Mouse (Mus musculus) neural tube, embryonic 12.5 days (tissue): ENCODE results near the gene Ehd2. TPM values are rescaled to one million over a fixed set of nuclear protein-coding genes. Genes with fewer than 3 reads are reported as not detected.

ENCODE experiments used
- ATAC-seq: fragments of 200-750 bp; cut with Nextera tagmentation; 2 replicates; pipeline ENCODE4 v1.8.0; 2017; ENCODE audit warnings: low read depth, mild to moderate bottlenecking, moderate TSS enrichment, moderate library complexity; ENCODE audit not compliant: low FRiP score
- H3K27ac ChIP-seq: fragments of 300-500 bp; sonication (generic); 2 replicates; pipeline ENCODE4 v1.5.1; 2016
- H3K27me3 ChIP-seq: fragments of 300-500 bp; sonication (generic); replicated peaks from 2 replicates; pipeline ENCODE4 v1.6.1; 2016; ENCODE audit warnings: mild to moderate bottlenecking
- H3K36me3 ChIP-seq: fragments of 300-500 bp; sonication (generic); 2 replicates; pipeline ENCODE4 v1.6.1; 2016; ENCODE audit warnings: mild to moderate bottlenecking
- H3K4me1 ChIP-seq: fragments of 300-500 bp; sonication (generic); 2 replicates; pipeline ENCODE4 v1.6.1; 2016
- H3K4me2 ChIP-seq: fragments of 300-500 bp; sonication (generic); replicated peaks from 2 replicates; pipeline ENCODE4 v1.6.1; 2016; ENCODE audit warnings: mild to moderate bottlenecking
- H3K4me3 ChIP-seq: fragments of 300-500 bp; sonication (generic); 2 replicates; pipeline ENCODE4 v1.5.1; 2016
- H3K9ac ChIP-seq: fragments of 300-500 bp; sonication (generic); 2 replicates; pipeline ENCODE4 v1.6.1; 2016; ENCODE audit warnings: mild to moderate bottlenecking
- H3K9me3 ChIP-seq: fragments of 300-500 bp; sonication (generic); 2 replicates; pipeline ENCODE4 v1.6.1; 2016; ENCODE audit warnings: mild to moderate bottlenecking
- WGBS: fragments of 180-500 bp; shearing (Covaris S2); methylation state at CpG from one replicate; pipeline ENCODE4 v1.1.7; 2016; 5-methylcytosine and 5-hydroxymethylcytosine counted together
- polyA plus RNA-seq: library from polyadenylated mRNA; unstranded; fragments of >200 nt; fragmentation: Nextera tagmentation; extraction: Ambion mirVana; gene quantifications from 2 replicates; pipeline ENCODE4 v1.2.1, GENCODE M21; 2016

Ehd2 gene
- polyA plus RNA-seq, 1 experiment from 2014 or later: 9.2 TPM

DNA sequence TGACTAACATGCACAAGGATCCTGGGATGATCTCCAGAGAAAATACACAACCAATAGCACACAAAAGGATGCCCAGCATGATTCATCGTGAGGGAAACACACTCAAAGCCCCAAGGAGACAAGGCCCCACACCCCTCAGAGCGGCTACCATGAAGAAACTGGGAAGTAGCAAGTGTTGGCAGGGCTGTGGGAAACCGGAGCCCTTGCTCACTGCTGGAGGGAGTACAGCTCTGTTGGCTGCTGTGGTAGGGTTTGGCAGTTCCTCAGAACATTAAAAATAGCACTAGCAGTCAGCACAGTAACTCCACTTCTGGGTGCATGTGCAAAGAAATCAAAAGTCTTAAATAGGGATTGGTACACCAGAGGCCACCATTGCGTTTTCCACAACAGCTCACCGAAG lies 34.8 kb upstream of the Ehd2 start:
- 0 out of 2 replicates have a peak, but pooled peaks cover 11% of the 10 kb centered on the region for H3K4me1 ChIP-seq
- H3K4me2 ChIP-seq: no peak overlapping the region
- H3K9me3 ChIP-seq: no peaks in the 10 kb centered on the region
- peaks cover 18% of the 10 kb centered on the region for H3K36me3 ChIP-seq
- WGBS: 95% methylated on average over 5 of the region's 5 CpGs
- H3K27ac ChIP-seq: no peak overlapping the region
- no peak overlapping the region for H3K9ac ChIP-seq
- H3K4me3 ChIP-seq: no peak overlapping the region
- no peak for ATAC-seq
- no peaks in the 10 kb centered on the region for H3K27me3 ChIP-seq

DNA sequence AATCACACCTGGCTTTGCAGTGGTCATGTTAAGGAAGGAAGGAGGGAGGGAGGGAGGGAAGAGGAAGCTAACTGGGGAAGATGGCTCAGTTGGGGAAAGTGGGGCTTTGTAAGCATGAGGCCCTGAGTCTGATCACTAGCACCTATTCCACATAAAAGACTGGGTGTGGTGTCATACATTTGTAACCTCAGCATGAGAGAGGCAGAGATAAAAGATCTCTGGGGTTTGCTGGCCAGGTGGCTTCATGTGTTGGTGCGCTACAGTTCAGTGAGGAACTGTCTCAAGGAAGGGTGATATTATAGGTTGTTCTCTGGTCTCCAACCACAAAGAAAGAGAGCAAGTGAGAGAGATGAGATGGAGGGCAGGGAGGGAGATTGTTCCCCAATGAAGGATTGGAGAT lies 34.3 kb upstream of the Ehd2 start:
- Histone ChIP-seq H3K4me1 (0 out of 2 replicates have a peak, but pooled peaks cover 11% of the 10 kb centered on the region), H3K27ac (no peak overlapping the region), H3K36me3 (peaks cover 23% of the 10 kb centered on the region), H3K9ac (no peak overlapping the region), H3K4me3 (no peak overlapping the region), H3K9me3 (no peaks in the 10 kb centered on the region), H3K27me3 (no peaks in the 10 kb centered on the region), H3K4me2 (no peak overlapping the region)
- no peak for ATAC-seq
- WGBS: 97% methylated on average over 1 of the region's 1 CpGs

DNA sequence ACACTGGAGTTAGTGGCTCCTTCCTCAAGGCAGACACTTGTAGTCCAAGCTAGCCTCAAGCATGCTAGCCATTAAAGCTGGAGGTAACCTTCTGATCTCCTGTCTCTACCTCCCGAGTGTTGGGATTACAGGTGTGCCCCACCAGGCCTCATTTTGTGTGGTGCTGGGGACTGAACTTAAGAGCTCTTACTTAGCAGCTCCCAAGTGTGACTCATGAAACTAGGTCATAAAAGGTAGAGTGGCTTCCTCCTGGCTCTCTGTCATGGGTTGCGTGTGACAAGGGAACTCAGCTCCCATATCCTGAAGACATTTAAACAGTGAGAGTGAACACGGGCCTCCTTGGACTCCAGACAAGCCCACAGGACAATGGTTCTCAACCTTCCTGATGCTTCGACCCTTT lies 26.4 kb upstream of the Ehd2 start:
- H3K4me1 ChIP-seq: no peaks in the 10 kb centered on the region
- no peak for ATAC-seq
- peaks cover 85% of the 10 kb centered on the region for H3K36me3 ChIP-seq
- no peak overlapping the region for H3K27ac ChIP-seq
- no peak overlapping the region for H3K9ac ChIP-seq
- H3K4me3 ChIP-seq: no peak overlapping the region
- WGBS: 94% methylated on average over 4 of the region's 4 CpGs
- H3K9me3 ChIP-seq: no peaks in the 10 kb centered on the region
- no peak overlapping the region for H3K4me2 ChIP-seq
- H3K27me3 ChIP-seq: no peaks in the 10 kb centered on the region

- no peak for ATAC-seq
- Histone ChIP-seq H3K27ac (no peak overlapping the region), H3K9ac (no peak overlapping the region), H3K9me3 (no peaks in the 10 kb centered on the region), H3K36me3 (peaks cover 89% of the 10 kb centered on the region), H3K4me1 (no peaks in the 10 kb centered on the region), H3K27me3 (no peaks in the 10 kb centered on the region), H3K4me3 (no peak overlapping the region), H3K4me2 (no peak overlapping the region)
- 87% methylated on average over 3 of the region's 3 CpGs for WGBS
Observed at GRCm38 (mm10) chr7:15993152-15993551, 25.8 kb upstream of the Ehd2 start.

- H3K27me3 ChIP-seq: no peaks in the 10 kb centered on the region
- 95% methylated on average over 3 of the region's 3 CpGs for WGBS
- no peak for ATAC-seq
- no peak overlapping the region for H3K4me3 ChIP-seq
- H3K36me3 ChIP-seq: peaks cover 89% of the 10 kb centered on the region
- no peak overlapping the region for H3K4me2 ChIP-seq
- H3K9me3 ChIP-seq: no peaks in the 10 kb centered on the region
- no peak overlapping the region for H3K9ac ChIP-seq
- H3K4me1 ChIP-seq: no peaks in the 10 kb centered on the region
- H3K27ac ChIP-seq: no peak overlapping the region
Observed at GRCm38 (mm10) chr7:15991764-15992163, 24.4 kb upstream of the Ehd2 start.

DNA sequence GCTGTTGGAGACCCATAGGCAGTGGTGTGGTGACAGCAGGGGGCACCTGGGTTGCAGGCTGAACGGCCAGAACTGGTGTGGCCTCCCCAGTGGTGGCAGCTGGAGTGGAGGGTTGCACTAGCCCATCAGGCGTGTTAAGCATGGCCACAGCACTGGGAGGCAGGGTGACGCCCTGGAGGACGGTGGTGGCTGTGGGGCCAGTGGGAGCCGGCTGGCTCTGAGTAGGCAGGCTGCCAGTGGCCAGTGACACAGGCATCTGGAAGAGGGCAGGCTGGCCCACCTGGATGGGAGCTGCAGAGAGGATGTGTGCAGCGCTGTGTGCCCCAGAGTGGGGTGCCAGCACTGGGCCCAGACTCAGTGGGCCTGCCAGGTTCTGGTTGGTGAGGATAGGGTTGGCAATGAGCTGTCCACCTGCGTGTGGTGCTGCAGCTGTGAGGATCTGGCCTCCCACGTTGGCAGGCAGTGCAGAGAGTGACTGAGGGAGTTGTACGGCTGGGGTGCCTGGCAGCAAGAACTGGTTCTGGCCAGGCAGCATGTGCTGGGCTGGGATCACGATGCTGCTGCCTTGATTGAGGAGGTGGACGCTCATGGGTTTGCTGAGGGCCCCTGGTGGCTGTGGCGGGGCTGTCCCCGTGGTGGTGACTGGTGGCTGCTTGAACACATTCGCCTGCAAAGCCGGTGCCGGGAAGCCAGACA lies 20.4 kb upstream of the Ehd2 start:
- Histone ChIP-seq H3K27ac (no peak overlapping the region), H3K27me3 (no peaks in the 10 kb centered on the region), H3K4me1 (no peaks in the 10 kb centered on the region), H3K4me2 (no peak overlapping the region), H3K9me3 (no peaks in the 10 kb centered on the region), H3K36me3 (peaks cover 73% of the 10 kb centered on the region), H3K4me3 (no peak overlapping the region), H3K9ac (no peak overlapping the region)
- 92% methylated on average over 16 of the region's 16 CpGs for WGBS
- 0 out of 2 replicates have a peak, but pooled peaks have one; percentile 8 for ATAC-seq

DNA sequence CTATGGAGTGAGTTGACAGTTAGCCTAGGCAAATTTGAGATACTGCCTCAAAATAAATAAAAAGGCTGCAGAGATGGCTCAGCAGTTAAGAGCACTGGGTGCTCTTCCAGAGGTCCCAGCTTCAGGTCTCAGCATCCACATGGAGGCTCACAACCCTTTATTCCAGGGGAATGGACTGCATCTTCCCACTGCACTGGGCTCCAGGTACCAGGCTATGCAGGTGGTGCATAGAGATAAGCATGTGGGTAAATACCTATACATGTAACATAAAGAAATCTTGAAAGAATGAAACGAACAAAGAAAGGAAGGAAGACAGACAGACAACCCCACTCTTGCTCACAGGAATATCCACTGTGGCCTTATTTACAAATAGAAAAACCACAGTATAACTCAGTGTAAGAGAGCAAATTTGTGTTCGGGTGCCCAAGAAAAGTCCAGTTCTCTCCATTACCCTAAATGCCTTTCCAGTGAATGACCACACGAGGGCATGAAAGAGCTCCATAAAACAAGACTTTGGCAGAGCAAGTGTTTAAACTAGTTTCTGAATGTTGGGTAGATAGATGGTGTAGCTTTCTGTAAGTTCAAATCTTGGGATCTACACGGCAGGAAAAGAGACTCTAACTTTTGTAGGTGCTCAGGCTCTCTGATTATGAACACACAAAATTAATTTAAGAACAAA lies 15.5 kb upstream of the Ehd2 start:
- H3K36me3 ChIP-seq: peaks cover 63% of the 10 kb centered on the region
- ATAC-seq: no peak

DNA sequence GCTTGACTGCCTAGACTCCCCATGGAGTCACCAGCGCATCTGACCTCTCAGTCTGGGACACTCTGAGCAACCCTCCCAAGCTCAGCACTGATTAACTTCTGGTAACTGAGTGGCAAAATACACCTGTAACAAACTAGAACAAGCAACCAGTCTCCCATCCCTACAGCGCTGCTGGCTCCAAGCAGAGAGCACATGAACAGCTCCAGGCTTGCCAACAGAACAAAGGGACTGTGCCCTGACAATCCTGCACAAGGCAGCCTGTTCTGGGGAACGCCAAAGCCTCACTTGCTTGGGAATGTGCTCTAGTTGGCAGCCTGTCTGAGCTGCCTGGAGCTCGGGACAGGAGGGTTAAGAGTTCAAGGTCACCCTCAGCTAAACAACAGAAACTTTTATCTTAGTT lies 14.2 kb upstream of the Ehd2 start:
- Histone ChIP-seq H3K4me2 (no peak overlapping the region), H3K27ac (no peak overlapping the region), H3K9ac (no peak overlapping the region), H3K4me1 (no peaks in the 10 kb centered on the region), H3K4me3 (no peak overlapping the region), H3K27me3 (no peaks in the 10 kb centered on the region), H3K9me3 (no peaks in the 10 kb centered on the region), H3K36me3 (peaks cover 63% of the 10 kb centered on the region)
- no peak for ATAC-seq
- 87% methylated on average over 4 of the region's 4 CpGs for WGBS

More for the DNA sequence above, 15.5 kb upstream of the Ehd2 start:
- Histone ChIP-seq H3K4me2 (no peak overlapping the region), H3K9ac (no peak overlapping the region), H3K4me3 (no peak overlapping the region), H3K27ac (no peak overlapping the region), H3K9me3 (no peaks in the 10 kb centered on the region), H3K4me1 (no peaks in the 10 kb centered on the region), H3K27me3 (no peaks in the 10 kb centered on the region)
- WGBS: 43% methylated on average over 4 of the region's 4 CpGs

GRCm38 (mm10) chr7:15980246-15980645 lies 12.9 kb upstream of the Ehd2 start:
- Histone ChIP-seq H3K36me3 (peaks cover 65% of the 10 kb centered on the region), H3K4me3 (no peak overlapping the region), H3K27ac (no peak overlapping the region), H3K4me1 (no peaks in the 10 kb centered on the region), H3K4me2 (no peak overlapping the region), H3K9me3 (no peaks in the 10 kb centered on the region), H3K9ac (no peak overlapping the region), H3K27me3 (no peaks in the 10 kb centered on the region)
- no peak for ATAC-seq
- 90% methylated on average over 8 of the region's 8 CpGs for WGBS

DNA sequence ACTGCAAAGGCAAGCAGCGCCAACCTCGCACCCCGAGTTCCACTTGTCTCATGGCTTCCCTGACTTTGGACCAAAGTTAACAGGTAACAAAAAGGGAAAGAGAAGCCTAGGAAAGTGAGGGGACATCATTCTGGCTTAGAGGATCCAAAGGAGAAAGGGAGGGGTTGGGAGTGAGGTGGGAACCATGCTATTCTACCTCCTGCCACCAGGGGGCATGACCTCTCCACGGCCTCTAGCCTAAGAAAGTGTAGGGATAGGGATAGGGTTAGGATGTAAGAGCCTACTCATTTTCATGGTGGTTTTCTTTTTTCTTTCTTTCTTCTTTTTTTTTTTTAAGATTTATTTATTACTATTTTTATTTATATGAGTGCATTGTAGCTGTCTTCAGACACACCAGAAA lies 8.5 kb upstream of the Ehd2 start:
- Histone ChIP-seq H3K27ac (no peak overlapping the region), H3K4me1 (no peaks in the 10 kb centered on the region), H3K9ac (no peak overlapping the region), H3K36me3 (peaks cover 91% of the 10 kb centered on the region), H3K4me2 (no peak overlapping the region), H3K9me3 (no peaks in the 10 kb centered on the region), H3K27me3 (no peaks in the 10 kb centered on the region), H3K4me3 (no peak overlapping the region)
- no peak for ATAC-seq
- WGBS: 74% methylated on average over 4 of the region's 4 CpGs

GRCm38 (mm10) chr7:15975451-15975850 lies 8.1 kb upstream of the Ehd2 start:
- Histone ChIP-seq H3K9ac (no peak overlapping the region), H3K27me3 (no peaks in the 10 kb centered on the region), H3K36me3 (peaks cover 87% of the 10 kb centered on the region), H3K9me3 (no peaks in the 10 kb centered on the region), H3K27ac (no peak overlapping the region), H3K4me1 (no peaks in the 10 kb centered on the region), H3K4me2 (no peak overlapping the region), H3K4me3 (no peak overlapping the region)
- 96% methylated on average over 10 of the region's 10 CpGs for WGBS
- ATAC-seq: no peak

DNA sequence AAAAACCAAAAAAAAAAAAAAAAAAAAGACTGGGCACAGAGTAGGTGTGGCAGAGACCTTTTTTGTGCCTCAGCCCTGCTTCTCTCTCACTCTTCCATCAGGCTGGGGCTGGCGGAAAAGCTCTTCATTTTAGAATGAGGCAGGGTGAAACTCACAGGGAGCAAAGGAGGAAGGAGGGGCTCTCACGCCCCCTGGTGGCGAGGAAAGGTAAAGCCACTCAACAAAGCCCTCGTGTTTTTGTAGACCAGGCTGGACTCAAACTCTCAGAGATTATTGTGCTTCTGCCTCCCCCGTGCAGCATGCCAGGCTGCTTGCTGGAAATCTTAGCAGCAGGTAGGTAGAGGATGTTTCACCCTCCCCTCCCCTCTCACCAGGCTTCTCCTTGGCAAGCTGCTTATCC lies 7.3 kb upstream of the Ehd2 start:
- no peak overlapping the region for H3K4me2 ChIP-seq
- ATAC-seq: no peak
- no peak overlapping the region for H3K4me3 ChIP-seq
- H3K9me3 ChIP-seq: no peaks in the 10 kb centered on the region
- peaks cover 88% of the 10 kb centered on the region for H3K36me3 ChIP-seq
- H3K4me1 ChIP-seq: no peaks in the 10 kb centered on the region
- WGBS: 58% methylated on average over 5 of the region's 5 CpGs
- no peak overlapping the region for H3K27ac ChIP-seq
- H3K27me3 ChIP-seq: no peaks in the 10 kb centered on the region
- H3K9ac ChIP-seq: no peak overlapping the region

DNA sequence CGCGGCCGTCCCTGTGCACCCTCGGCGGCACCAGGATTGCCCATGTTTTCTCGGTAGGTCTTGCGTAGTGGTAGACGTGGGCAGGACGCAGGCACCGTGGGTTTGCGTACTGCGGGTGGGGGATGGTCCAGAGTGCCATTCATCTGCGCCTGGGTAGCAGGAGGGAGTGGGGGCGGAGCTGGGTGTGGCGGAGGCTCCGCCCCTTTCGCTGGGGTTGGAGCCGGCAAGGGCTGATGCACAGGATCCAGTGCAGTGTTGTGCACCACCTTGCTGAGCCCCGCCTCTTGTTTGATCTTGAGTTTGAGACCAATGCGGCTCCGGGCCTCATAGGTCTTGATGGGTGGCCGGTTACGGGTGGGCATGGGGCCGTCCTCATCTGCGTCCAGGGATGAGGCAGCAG lies 4.9 kb upstream of the Ehd2 start:
- H3K27me3 ChIP-seq: no peaks in the 10 kb centered on the region
- no peak overlapping the region for H3K27ac ChIP-seq
- no peaks in the 10 kb centered on the region for H3K4me1 ChIP-seq
- 60% methylated on average over 25 of the region's 25 CpGs for WGBS
- peak; percentile 6; the same call in 1 of the 2 replicates for ATAC-seq
- no peak overlapping the region for H3K9ac ChIP-seq
- H3K9me3 ChIP-seq: no peaks in the 10 kb centered on the region
- no peak overlapping the region for H3K4me3 ChIP-seq
- H3K4me2 ChIP-seq: no peak overlapping the region
- peaks cover 64% of the 10 kb centered on the region for H3K36me3 ChIP-seq
